Mouse (Mus musculus): Measurements from ENCODE around the gene Syngr4.

Syngr4 gene

GRCm38 (mm10) chr7:45865925-45866910 is 30.3 kb downstream of the Syngr4 start:
- peak; percentile 88 for DNase-seq

GRCm38 (mm10) chr7:45864435-45864834 is 32.1 kb downstream of the Syngr4 start:
- no peak for DNase-seq

GRCm38 (mm10) chr7:45862804-45863203 is 33.7 kb downstream of the Syngr4 start:
- DNase-seq = no peak

- DNase-seq = no peak
Observed at GRCm38 (mm10) chr7:45859008-45859407, 37.5 kb downstream of the Syngr4 start.

- DNase-seq = peak; percentile 8
Observed at GRCm38 (mm10) chr7:45856950-45857901, 39.3 kb downstream of the Syngr4 start.

- no peak for DNase-seq
Observed at GRCm38 (mm10) chr7:45853089-45853488, 43.4 kb downstream of the Syngr4 start.

- no peak for DNase-seq
Observed at GRCm38 (mm10) chr7:45850661-45851060, 45.9 kb downstream of the Syngr4 start.

- no peak for DNase-seq
Observed at GRCm38 (mm10) chr7:45848447-45849027, 48.0 kb downstream of the Syngr4 start.

- no peak for DNase-seq
Observed at GRCm38 (mm10) chr7:45842950-45843744, 53.4 kb downstream of the Syngr4 start.

Measured in liver (tissue).